Mouse (Mus musculus) limb, embryonic 10.5 days (tissue): Measurements from ENCODE around the gene Rdh8. TPM values are rescaled to one million over a fixed set of nuclear protein-coding genes. Genes with fewer than 3 reads are reported as not detected.

Experiments
- DNase-seq: peaks from one replicate; pipeline ENCODE4 v3.0.0-alpha.2; 2017; ENCODE audit warnings: low spot score
- H3K27ac ChIP-seq: fragments of 300-500 bp; sonication (generic); 2 replicates; pipeline ENCODE4 v1.5.1; 2016; ENCODE audit warnings: mild to moderate bottlenecking
- H3K27me3 ChIP-seq: fragments of 300-500 bp; sonication (generic); 2 replicates; pipeline ENCODE4 v1.6.1; 2016; ENCODE audit warnings: low read depth, mild to moderate bottlenecking; ENCODE audit not compliant: poor library complexity, severe bottlenecking
- H3K36me3 ChIP-seq: fragments of 300-500 bp; sonication (generic); 2 replicates; pipeline ENCODE4 v1.6.1; 2016; ENCODE audit warnings: mild to moderate bottlenecking, moderate library complexity
- H3K4me1 ChIP-seq: fragments of 300-500 bp; sonication (generic); 2 replicates; pipeline ENCODE4 v1.6.1; 2016
- H3K4me3 ChIP-seq: fragments of 300-500 bp; sonication (generic); 2 replicates; pipeline ENCODE4 v1.5.1; 2016; ENCODE audit warnings: mild to moderate bottlenecking, moderate library complexity
- H3K9me3 ChIP-seq: fragments of 300-500 bp; sonication (generic); replicated peaks from 2 replicates; pipeline ENCODE4 v1.6.1; 2016; ENCODE audit warnings: mild to moderate bottlenecking
- WGBS: fragments of 180-500 bp; shearing (Covaris S2); methylation state at CpG from one replicate; pipeline ENCODE4 v1.1.7; 2016; 5-methylcytosine and 5-hydroxymethylcytosine counted together
- polyA plus RNA-seq: library from polyadenylated mRNA; unstranded; fragments of >200 nt; fragmentation: Nextera tagmentation; extraction: Ambion mirVana; gene quantifications from 2 replicates; pipeline ENCODE4 v1.2.1, GENCODE M21; 2016

Rdh8 gene
- polyA plus RNA-seq, 1 experiment from 2014 or later, result not detected

DNA sequence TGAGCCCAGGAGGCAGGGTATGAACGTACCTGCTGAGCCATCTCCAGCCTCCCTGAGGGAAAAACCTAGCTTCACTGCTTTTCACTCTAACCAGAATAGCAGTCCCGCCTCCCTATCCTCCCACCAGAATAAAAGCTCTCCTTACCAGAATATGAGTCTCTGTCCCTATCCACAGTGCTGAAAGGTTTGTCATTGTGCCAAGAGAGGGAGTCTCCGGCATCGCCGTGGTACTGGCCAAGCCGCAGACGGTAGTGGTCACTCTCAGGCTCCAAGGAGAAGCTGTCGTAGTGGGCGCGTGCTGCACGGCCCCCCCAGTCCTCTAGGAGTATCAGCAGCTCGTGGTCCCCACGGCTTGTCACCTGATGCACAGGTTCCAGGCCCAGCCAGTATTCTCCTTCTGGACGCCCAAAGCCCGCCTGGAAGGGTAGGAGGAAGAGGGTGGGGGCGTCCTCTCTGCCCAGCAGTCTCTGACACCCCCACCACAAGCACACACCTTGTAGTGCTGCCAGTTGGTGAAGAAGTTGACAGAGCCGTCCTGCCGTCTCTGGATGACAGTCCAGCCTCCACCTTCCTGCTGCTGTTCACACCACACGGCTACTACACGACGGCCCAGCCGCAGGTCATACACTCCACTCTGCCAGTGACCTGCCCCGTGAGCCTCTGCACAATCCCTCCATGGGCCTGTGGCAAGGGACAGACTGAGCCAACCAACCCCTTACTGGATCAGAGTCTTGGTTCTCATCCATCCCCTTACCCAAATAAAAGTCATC, 56.9 kb downstream of the Rdh8 start:
- Histone ChIP-seq H3K27ac (no peak overlapping the region), H3K4me1 (peaks cover 18% of the 10 kb centered on the region), H3K27me3 (peaks cover 16% of the 10 kb centered on the region), H3K9me3 (0 out of 2 replicates have a peak, but pooled peaks cover 1% of the 10 kb centered on the region), H3K4me3 (no peak overlapping the region), H3K36me3 (no peaks in the 10 kb centered on the region)
- 65% methylated on average over 23 of the region's 23 CpGs for WGBS
- DNase-seq, result no peak

Other genes starting within 250 kb of the Rdh8 start
- gene Zfp846, start 237.2 kb upstream of the Rdh8 start, polyA plus RNA-seq, result 14.2 and 16.3 TPM in 2 replicates
- 330 TPM in 2 replicates for gene Ubl5, start 175.6 kb upstream of the Rdh8 start, polyA plus RNA-seq
- gene Fbxl12, start 173.7 kb upstream of the Rdh8 start, polyA plus RNA-seq, result 21.5 and 21.6 TPM in 2 replicates
- 82.8 and 93.0 TPM in 2 replicates for gene Pin1, start 166.4 kb upstream of the Rdh8 start, polyA plus RNA-seq
- 1.5 and 3.2 TPM in 2 replicates for gene Olfm2, start 72.2 kb upstream of the Rdh8 start, polyA plus RNA-seq
- 0.06 and 0.13 TPM in 2 replicates for gene Col5a3, start 3.4 kb upstream of the Rdh8 start, polyA plus RNA-seq
- gene A230050P20Rik, start 50.1 kb downstream of the Rdh8 start, polyA plus RNA-seq, result 1.7 and 1.8 TPM in 2 replicates
- 2.4 and 2.9 TPM in 2 replicates for gene Angptl6, start 61.2 kb downstream of the Rdh8 start, polyA plus RNA-seq
- gene Ppan, start 69.7 kb downstream of the Rdh8 start, polyA plus RNA-seq, result 103 and 121 TPM in 2 replicates
- gene Eif3g, start 80.1 kb downstream of the Rdh8 start, polyA plus RNA-seq, result 415 and 453 TPM in 2 replicates
- 173 and 178 TPM in 2 replicates for gene Dnmt1, start 141.4 kb downstream of the Rdh8 start, polyA plus RNA-seq
- gene S1pr2, start 158.3 kb downstream of the Rdh8 start, polyA plus RNA-seq, result 47.6 and 53.7 TPM in 2 replicates
- 177 and 190 TPM in 2 replicates for gene Mrpl4, start 184.2 kb downstream of the Rdh8 start, polyA plus RNA-seq
- 6.2 and 7.6 TPM in 2 replicates for gene Icam1, start 197.5 kb downstream of the Rdh8 start, polyA plus RNA-seq
- gene Icam4, start 210.9 kb downstream of the Rdh8 start, polyA plus RNA-seq, result 5.1 and 5.4 TPM in 2 replicates
- 0.05 TPM in 1 of 2 replicates, not detected in the other for gene Icam5, start 213.6 kb downstream of the Rdh8 start, polyA plus RNA-seq
- 0.61 and 2.5 TPM in 2 replicates for gene Zglp1, start 248.6 kb downstream of the Rdh8 start, polyA plus RNA-seq